Mouse (Mus musculus) liver, embryonic 11.5 days (tissue): ENCODE results near the gene Rpl11. TPM values are rescaled to one million over a fixed set of nuclear protein-coding genes. Genes with fewer than 3 reads are reported as not detected.
"Not testable (repeated sequence)": the region's sequence is repeated elsewhere in the genome, so short reads cannot be mapped to it uniquely, and the experiment has no call there.

Experiments
- ATAC-seq: fragments of 200-750 bp; cut with Nextera tagmentation; replicated peaks from 2 replicates; pipeline ENCODE4 v1.8.0; 2017; ENCODE audit warnings: moderate number of reproducible peaks, mild to moderate bottlenecking, moderate TSS enrichment, moderate library complexity; ENCODE audit not compliant: low FRiP score
- DNase-seq: peaks from one replicate; pipeline ENCODE4 v3.0.0-alpha.2; 2017; ENCODE audit warnings: low spot score
- H3K27ac ChIP-seq: fragments of 300-500 bp; sonication (generic); 2 replicates; pipeline ENCODE4 v1.5.1; 2014; ENCODE audit warnings: mild to moderate bottlenecking, low read depth, low read length, control low read depth
- H3K27me3 ChIP-seq: fragments of 300-500 bp; sonication (generic); replicated peaks from 2 replicates; pipeline ENCODE4 v1.6.1; 2014; ENCODE audit warnings: low read length, mixed read lengths; ENCODE audit not compliant: control insufficient read depth, insufficient read depth
- H3K36me3 ChIP-seq: fragments of 300-500 bp; sonication (generic); 2 replicates; pipeline ENCODE4 v1.6.1; 2014; ENCODE audit warnings: mild to moderate bottlenecking, low read length, moderate library complexity, mixed read lengths; ENCODE audit not compliant: control insufficient read depth, insufficient read depth
- H3K4me1 ChIP-seq: fragments of 300-500 bp; sonication (generic); replicated peaks from 2 replicates; pipeline ENCODE4 v1.6.1; 2014; ENCODE audit warnings: low read length, mixed read lengths; ENCODE audit not compliant: control insufficient read depth, insufficient read depth
- H3K4me2 ChIP-seq: fragments of 300-500 bp; sonication (generic); 2 replicates; pipeline ENCODE4 v1.6.1; 2014; ENCODE audit warnings: mild to moderate bottlenecking, control low read depth, moderate library complexity
- H3K4me3 ChIP-seq: fragments of 300-500 bp; sonication (generic); 2 replicates; pipeline ENCODE4 v1.5.1; 2014; ENCODE audit warnings: low read depth, low read length, control low read depth
- H3K9ac ChIP-seq: fragments of 300-500 bp; sonication (generic); 2 replicates; pipeline ENCODE4 v1.6.1; 2014; ENCODE audit warnings: low read depth, low read length, control low read depth
- H3K9me3 ChIP-seq: fragments of 300-500 bp; sonication (generic); 2 replicates; pipeline ENCODE4 v1.6.1; 2016; ENCODE audit warnings: low read length, inconsistent platforms, mixed read lengths; ENCODE audit not compliant: control insufficient read depth
- WGBS: fragments of 180-500 bp; shearing (Covaris S2); extraction: QIAGEN DNeasy Blood & Tissue Kit; methylation state at CpG from one replicate; pipeline ENCODE4 v1.1.7; 2014; 5-methylcytosine and 5-hydroxymethylcytosine counted together
- polyA plus RNA-seq: library from polyadenylated mRNA; unstranded; fragments of >200 nt; fragmentation: Nextera tagmentation; extraction: Ambion mirVana; gene quantifications from 2 replicates; pipeline ENCODE4 v1.2.1, GENCODE M21; 2014

Rpl11 gene
- polyA plus RNA-seq, 1 experiment from 2014 or later: 611 TPM

DNA sequence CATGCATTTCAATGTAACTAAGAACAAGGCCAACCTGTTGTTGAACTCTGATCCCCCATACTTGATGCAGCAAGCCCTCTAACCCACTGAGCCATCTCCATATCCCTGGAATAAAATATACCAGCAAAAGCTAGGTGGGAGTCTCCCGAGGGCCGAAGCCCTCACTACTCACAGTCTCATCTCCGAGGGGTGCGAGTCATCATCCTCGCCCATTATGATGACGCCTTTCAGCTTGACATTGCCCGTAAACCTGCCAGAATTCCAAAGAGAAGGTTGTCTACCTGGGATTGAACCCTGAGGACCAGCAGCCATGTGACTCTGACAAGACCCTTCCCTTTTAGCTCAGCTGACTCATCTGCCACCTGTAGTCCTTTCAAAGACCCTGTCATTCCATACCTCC, 67.5 kb downstream of the Rpl11 start:
- H3K4me3 ChIP-seq: peak overlapping the region; percentile 77
- peak overlapping the region; percentile 87 for H3K4me2 ChIP-seq
- H3K27ac ChIP-seq: peak overlapping the region; percentile 85; the same call in 1 of the 2 replicates
- 81% methylated on average over 7 of the region's 7 CpGs for WGBS
- ATAC-seq: no peak
- H3K4me1 ChIP-seq: peaks cover 21% of the 10 kb centered on the region
- H3K9me3 ChIP-seq: no peaks in the 10 kb centered on the region
- H3K27me3 ChIP-seq: no peaks in the 10 kb centered on the region
- peaks cover 17% of the 10 kb centered on the region for H3K36me3 ChIP-seq
- peak overlapping the region; percentile 99 for H3K9ac ChIP-seq
- no peak for DNase-seq

DNA sequence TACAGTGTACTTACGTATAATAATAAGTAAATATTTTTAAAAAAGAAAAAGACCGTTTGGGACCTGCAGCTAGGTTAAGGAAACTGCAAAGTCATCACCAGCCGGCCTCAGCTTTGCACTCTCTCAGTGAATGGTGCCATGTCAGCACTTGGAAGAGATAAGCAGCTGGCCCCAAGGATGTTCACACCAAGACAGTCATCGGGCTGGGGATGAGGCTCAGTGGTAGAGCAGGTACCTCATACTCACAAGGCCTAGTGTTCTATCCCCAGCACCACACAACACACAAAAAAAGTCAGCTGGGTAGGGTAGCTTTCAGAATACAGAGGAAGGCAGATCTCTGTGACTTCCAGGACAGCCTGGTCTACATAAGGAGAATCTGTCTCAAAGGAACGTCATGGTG, 68.0 kb downstream of the Rpl11 start:
- no peaks in the 10 kb centered on the region for H3K27me3 ChIP-seq
- DNase-seq (no peak), ATAC-seq (peak; percentile 84)
- peak overlapping the region; percentile 68 for H3K27ac ChIP-seq
- peak overlapping the region; percentile 77 for H3K4me3 ChIP-seq
- peaks cover 21% of the 10 kb centered on the region for H3K4me1 ChIP-seq
- H3K36me3 ChIP-seq: peaks cover 20% of the 10 kb centered on the region
- 58% methylated on average over 5 of the region's 5 CpGs for WGBS
- H3K9me3 ChIP-seq: no peaks in the 10 kb centered on the region
- H3K4me2 ChIP-seq: peak overlapping the region; percentile 87
- H3K9ac ChIP-seq: 0 out of 2 replicates have a peak overlapping the region, but pooled peaks have one; percentile 12

DNA sequence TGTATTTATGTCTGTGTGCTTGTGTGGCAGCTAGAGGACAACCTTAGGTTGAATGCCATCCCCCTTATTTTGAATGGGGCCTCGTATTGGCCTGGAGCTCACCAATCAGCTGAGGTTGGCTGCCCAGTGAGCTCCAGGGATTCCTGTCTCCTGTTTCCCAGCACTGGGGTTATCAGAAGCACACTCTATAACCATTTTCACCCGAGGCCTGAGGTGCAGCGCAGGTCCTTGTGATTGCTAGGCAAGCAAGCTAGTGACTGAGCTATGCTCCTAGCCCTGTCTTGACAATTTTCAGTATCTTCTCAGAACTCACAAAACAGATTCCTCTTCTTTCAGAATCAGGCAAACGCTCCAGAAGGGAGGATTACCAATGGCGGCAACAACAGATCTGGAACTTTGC, 68.7 kb downstream of the Rpl11 start:
- Histone ChIP-seq H3K36me3 (peaks cover 20% of the 10 kb centered on the region), H3K4me1 (peaks cover 21% of the 10 kb centered on the region), H3K9me3 (no peaks in the 10 kb centered on the region), H3K27ac (peak overlapping the region; percentile 68), H3K4me2 (peak overlapping the region; percentile 87), H3K4me3 (peak overlapping the region; percentile 21; the same call in 1 of the 2 replicates), H3K9ac (peak overlapping the region; percentile 48; the same call in 1 of the 2 replicates), H3K27me3 (no peaks in the 10 kb centered on the region)
- ATAC-seq (no peak), DNase-seq (no peak)
- WGBS: 79% methylated on average over 5 of the region's 5 CpGs

DNA sequence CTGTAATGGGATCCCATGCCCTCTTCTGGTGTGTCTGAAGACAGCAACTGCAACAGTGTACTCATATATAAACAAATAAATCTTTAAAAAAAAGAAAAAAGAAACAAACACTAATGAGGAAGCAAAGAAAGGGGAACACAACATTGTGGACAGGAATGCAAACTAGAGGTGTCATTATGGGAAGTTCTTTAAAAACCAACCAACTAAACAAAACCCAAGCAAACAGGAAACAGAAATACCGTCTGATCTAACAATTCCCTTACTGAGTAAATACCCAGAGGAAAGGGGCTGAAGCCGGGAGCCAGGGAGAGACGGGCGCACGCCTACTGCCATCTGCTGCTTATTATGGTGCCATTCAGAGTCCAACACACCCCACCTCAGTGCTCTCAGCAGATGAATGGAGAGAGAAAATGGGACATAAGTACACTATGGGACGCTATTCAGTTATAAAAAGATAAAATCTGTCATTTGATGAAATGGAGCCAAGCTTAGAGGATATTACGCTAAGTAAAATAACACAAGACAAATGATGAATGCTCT, 71.6 kb downstream of the Rpl11 start:
- Histone ChIP-seq H3K4me2 (no peak overlapping the region), H3K4me3 (no peak overlapping the region), H3K27ac (no peak overlapping the region), H3K9ac (no peak overlapping the region), H3K36me3 (peaks cover 30% of the 10 kb centered on the region), H3K4me1 (peaks cover 21% of the 10 kb centered on the region), H3K27me3 (no peaks in the 10 kb centered on the region), H3K9me3 (no peaks in the 10 kb centered on the region)
- ATAC-seq: no peak
- 79% methylated on average over 7 of the region's 7 CpGs for WGBS
- no peak for DNase-seq

DNA sequence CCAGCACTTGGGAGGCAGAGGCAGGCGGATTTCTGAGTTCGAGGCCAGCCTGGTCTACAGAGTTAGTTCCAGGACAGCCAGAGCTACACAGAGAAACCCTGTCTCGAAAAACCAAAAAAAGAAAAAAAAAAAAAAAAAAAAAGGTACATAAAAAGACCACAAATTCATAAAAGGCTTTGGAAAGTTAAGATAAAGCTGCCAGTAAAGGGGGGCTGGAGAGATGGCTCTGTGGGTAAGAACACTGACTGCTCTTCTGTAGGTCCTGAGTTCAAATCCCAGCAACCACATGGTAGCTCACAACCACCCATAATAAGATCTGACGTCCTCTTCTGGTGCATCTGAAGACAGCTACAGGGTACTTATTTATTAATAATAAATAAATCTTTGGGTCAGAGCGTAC, 73.0 kb downstream of the Rpl11 start:
- peaks cover 10% of the 10 kb centered on the region for H3K4me1 ChIP-seq
- ATAC-seq, H3K9ac ChIP-seq, H3K4me3 ChIP-seq, H3K4me2 ChIP-seq, H3K27ac ChIP-seq, H3K9me3 ChIP-seq, DNase-seq, H3K27me3 ChIP-seq: not testable (repeated sequence)
- 90% methylated on average over 5 of the region's 5 CpGs for WGBS
- peaks cover 34% of the 10 kb centered on the region for H3K36me3 ChIP-seq

Other genes with a start within 250 kb of the Rpl11 start
- gene Srsf10, start 197.7 kb downstream of the Rpl11 start, polyA plus RNA-seq: 233 and 249 TPM in 2 replicates
- gene Pnrc2, start 179.6 kb downstream of the Rpl11 start, polyA plus RNA-seq: 133 and 147 TPM in 2 replicates
- 6.3 and 7.1 TPM in 2 replicates for gene Cnr2, start 158.0 kb downstream of the Rpl11 start, polyA plus RNA-seq
- 39.6 and 47.7 TPM in 2 replicates for gene Fuca1, start 132.7 kb downstream of the Rpl11 start, polyA plus RNA-seq
- 97.1 and 104 TPM in 2 replicates for gene Hmgcl, start 107.0 kb downstream of the Rpl11 start, polyA plus RNA-seq
- gene Gale, start 89.7 kb downstream of the Rpl11 start, polyA plus RNA-seq: 47.7 and 49.8 TPM in 2 replicates
- 104 and 106 TPM in 2 replicates for gene Lypla2, start 80.8 kb downstream of the Rpl11 start, polyA plus RNA-seq
- 96.9 and 106 TPM in 2 replicates for gene Pithd1, start 66.2 kb downstream of the Rpl11 start, polyA plus RNA-seq
- 48.6 and 51.6 TPM in 2 replicates for gene Eloa, start 31.7 kb downstream of the Rpl11 start, polyA plus RNA-seq
- gene Id3, start 90.1 kb upstream of the Rpl11 start, polyA plus RNA-seq: 191 and 200 TPM in 2 replicates
- gene E2f2, start 119.0 kb upstream of the Rpl11 start, polyA plus RNA-seq: 9.0 and 9.2 TPM in 2 replicates
- 1.8 and 2.9 TPM in 2 replicates for gene Asap3, start 152.9 kb upstream of the Rpl11 start, polyA plus RNA-seq
- 16.4 and 17.3 TPM in 2 replicates for gene Tcea3, start 194.3 kb upstream of the Rpl11 start, polyA plus RNA-seq
- gene Zfp46, start 231.3 kb upstream of the Rpl11 start, polyA plus RNA-seq: 10.5 and 11.9 TPM in 2 replicates